Mouse (Mus musculus): ENCODE data around the gene Ncf4.

Gene Ncf4

GRCm38 (mm10) chr15:78244695-78245492 is at the start of gene Ncf4:
Gene Ncf4 (plus strand): TSS chr15:78244801.
- no peak for DNase-seq

GRCm38 (mm10) chr15:78195096-78195880 is 49.3 kb upstream of the Ncf4 start:
- no peak for DNase-seq

GRCm38 (mm10) chr15:78204053-78204847 is 40.4 kb upstream of the Ncf4 start:
- DNase-seq = peak; percentile 30

GRCm38 (mm10) chr15:78205192-78205591 is 39.4 kb upstream of the Ncf4 start:
- DNase-seq = peak; percentile 15

GRCm38 (mm10) chr15:78206312-78206711 is 38.3 kb upstream of the Ncf4 start, which contains the start of gene Pvalb:
Gene Pvalb (minus strand): TSS chr15:78206400.
- DNase-seq = no peak

- DNase-seq = no peak
Observed at GRCm38 (mm10) chr15:78210203-78210602, 34.4 kb upstream of the Ncf4 start.

- no peak for DNase-seq
Observed at GRCm38 (mm10) chr15:78211367-78211766, 33.2 kb upstream of the Ncf4 start.

GRCm38 (mm10) chr15:78215269-78215668 is 29.3 kb upstream of the Ncf4 start:
- no peak for DNase-seq

- no peak for DNase-seq
Observed at GRCm38 (mm10) chr15:78227816-78228215, 16.8 kb upstream of the Ncf4 start.

- no peak for DNase-seq
Observed at GRCm38 (mm10) chr15:78231346-78232331, 13.0 kb upstream of the Ncf4 start.

- DNase-seq = no peak
Observed at GRCm38 (mm10) chr15:78234823-78235509, 9.6 kb upstream of the Ncf4 start.

- DNase-seq = peak; percentile 37
Observed at GRCm38 (mm10) chr15:78239453-78239852, 5.1 kb upstream of the Ncf4 start.

GRCm38 (mm10) chr15:78239956-78240617 is 4.5 kb upstream of the Ncf4 start:
- DNase-seq = no peak

GRCm38 (mm10) chr15:78241335-78241734 is 3.3 kb upstream of the Ncf4 start:
- DNase-seq = no peak

- no peak for DNase-seq
Observed at GRCm38 (mm10) chr15:78243061-78243460, 1.5 kb upstream of the Ncf4 start.

- DNase-seq = no peak
Observed at GRCm38 (mm10) chr15:78243774-78244173, 827 bp upstream of the Ncf4 start.

- no peak for DNase-seq
Observed at GRCm38 (mm10) chr15:78246143-78247116, 1.8 kb downstream of the Ncf4 start.

GRCm38 (mm10) chr15:78247659-78248058 is 3.1 kb downstream of the Ncf4 start:
- no peak for DNase-seq

GRCm38 (mm10) chr15:78248410-78248809 is 3.8 kb downstream of the Ncf4 start:
- DNase-seq = no peak

All from kidney, adult 18-20 months (tissue).